Mouse (Mus musculus): ENCODE measurements around the gene Fign.

GRCm38 (mm10) chr2:64093087-64093486 is 4.8 kb downstream of the Fign start:
- TF ChIP-seq POLR2A (IDR thresholded peaks at IDR 0.05; ENCODE audit: insufficient read depth, low read depth, low read length) (no peak), CTCF (IDR thresholded peaks at IDR 0.05) (no peak)

Measured in heart, adult 2 months (tissue).